Mouse (Mus musculus) CH12.LX (cell line): ENCODE data around the gene Farsa.

Experiments
- CHD1 ChIP-seq: IDR thresholded peaks from 2 replicates; pipeline ENCODE4 v1.6.1; 2012; ENCODE audit warnings: low read depth, low read length, improper control_type of control experiment, inconsistent platforms
- CHD2 ChIP-seq: IDR thresholded peaks from 2 replicates; pipeline ENCODE4 v1.6.1; 2011; ENCODE audit warnings: low read length, improper control_type of control experiment
- CTCF ChIP-seq, 2 experiments: IDR thresholded peaks in 1 of 2; conservative IDR thresholded peaks in 1 of 2; 2 replicates each; pipeline ENCODE4 v1.5.1; 2011 to 2012; ENCODE audit warnings: low read depth in 2 of 2, low read length in 2 of 2, improper control_type of control experiment in 1 of 2, inconsistent platforms in 1 of 2, mild to moderate bottlenecking in 1 of 2, moderate library complexity in 1 of 2
- ELF1 ChIP-seq: IDR thresholded peaks from 2 replicates; pipeline ENCODE4 v1.6.1; 2014; ENCODE audit warnings: low read depth, mild to moderate bottlenecking, inconsistent platforms, low read length, improper control_type of control experiment
- EP300 ChIP-seq: IDR thresholded peaks from 2 replicates; pipeline ENCODE4 v1.6.1; 2011; ENCODE audit warnings: low read length, improper control_type of control experiment
- IRF4 ChIP-seq: IDR thresholded peaks from 2 replicates; pipeline ENCODE4 v1.6.1; 2014; ENCODE audit warnings: low read depth, mild to moderate bottlenecking, inconsistent platforms, low read length, improper control_type of control experiment
- MAFK ChIP-seq: IDR thresholded peaks from 2 replicates; pipeline ENCODE4 v1.6.1; 2011; ENCODE audit warnings: low read length, improper control_type of control experiment; ENCODE audit not compliant: insufficient replicate concordance
- MYC ChIP-seq: IDR thresholded peaks from 2 replicates; pipeline ENCODE4 v1.6.1; 2011; ENCODE audit warnings: low read depth, mild to moderate bottlenecking, improper control_type of control experiment, low read length
- POLR2A ChIP-seq: IDR thresholded peaks from 2 replicates; pipeline ENCODE4 v1.6.1; 2011; ENCODE audit warnings: low read depth, mild to moderate bottlenecking, improper control_type of control experiment, low read length
- SIN3A ChIP-seq: IDR thresholded peaks from 2 replicates; pipeline ENCODE4 v1.6.1; 2012; ENCODE audit warnings: low read length, improper control_type of control experiment, inconsistent platforms
- USF2 ChIP-seq: conservative IDR thresholded peaks from 2 replicates; pipeline ENCODE4 v1.6.1; 2011; ENCODE audit warnings: low read depth, low read length, improper control_type of control experiment

GRCm38 (mm10) chr8:84912895-84913501 lies 56.2 kb downstream of the Farsa start:
- TF ChIP-seq CHD2 (no peak), USF2 (no peak), POLR2A (no peak), EP300 (no peak), IRF4 (no peak), MAFK (no peak), MYC (no peak), CHD1 (no peak), CTCF (conservative IDR thresholded peaks at IDR 0.05 in 1 of 2, IDR thresholded peaks at IDR 0.05 in 1 of 2; ENCODE audit: low read depth in 2 of 2, low read length in 2 of 2) (no peak), SIN3A (no peak), ELF1 (no peak)
